Mouse (Mus musculus) ES-E14 (cell line): ENCODE measurements around the gene Hils1. TPM values are rescaled to one million over a fixed set of nuclear protein-coding genes. Genes with fewer than 3 reads are reported as not detected.

Experiments
- DNase-seq: peaks from one replicate; pipeline ENCODE4 v3.0.0-alpha.2; 2013; ENCODE audit warnings: low read depth, low spot score
- H3K27ac ChIP-seq: 2 replicates; pipeline ENCODE4 v1.5.1; 2012; ENCODE audit warnings: low read depth, mild to moderate bottlenecking, low read length, moderate library complexity, mixed read lengths; ENCODE audit not compliant: poor library complexity, insufficient read depth, severe bottlenecking
- H3K36me3 ChIP-seq: 2 replicates; pipeline ENCODE4 v1.6.1; 2012; ENCODE audit warnings: mild to moderate bottlenecking, low read length, moderate library complexity, mixed read lengths; ENCODE audit not compliant: control insufficient read depth, poor library complexity, insufficient read depth, severe bottlenecking
- H3K4me1 ChIP-seq, 2 experiments: fragments of 150-350 bp in 1 of 2; sonication (generic) in 1 of 2; 2 replicates each; pipeline ENCODE4 v1.6.1; 2012; ENCODE audit warnings: low read length in 2 of 2, mild to moderate bottlenecking in 1 of 2, mixed read lengths in 1 of 2; ENCODE audit not compliant: control insufficient read depth in 2 of 2, insufficient read depth in 2 of 2, poor library complexity in 1 of 2
- H3K4me3 ChIP-seq, 2 experiments: fragments of 150-350 bp in 1 of 2; sonication (generic) in 1 of 2; 2 replicates each; pipeline ENCODE4 v1.5.1; 2012; ENCODE audit warnings: low read length in 2 of 2, low read depth in 1 of 2, mild to moderate bottlenecking in 1 of 2, mixed read lengths in 1 of 2; ENCODE audit not compliant: insufficient read depth in 1 of 2, poor library complexity in 1 of 2, severe bottlenecking in 1 of 2
- H3K9ac ChIP-seq: 2 replicates; pipeline ENCODE4 v1.6.1; 2012; ENCODE audit warnings: low read depth, mild to moderate bottlenecking, low read length, mixed read lengths; ENCODE audit not compliant: poor library complexity, insufficient read depth, severe bottlenecking
- H3K9me3 ChIP-seq: fragments of 150-350 bp; sonication (generic); 2 replicates; pipeline ENCODE4 v1.6.1; 2012; ENCODE audit warnings: low read depth, mild to moderate bottlenecking, low read length; ENCODE audit not compliant: control insufficient read depth, insufficient read depth
- CHD2 ChIP-seq: IDR thresholded peaks from 2 replicates; pipeline ENCODE4 v1.6.1; 2014; ENCODE audit warnings: mild to moderate bottlenecking, low read depth, low read length, inconsistent platforms
- HCFC1 ChIP-seq: IDR thresholded peaks from 2 replicates; pipeline ENCODE4 v1.6.1; 2012; ENCODE audit warnings: low read length, inconsistent platforms, borderline replicate concordance; ENCODE audit not compliant: insufficient read depth
- MAFK ChIP-seq: IDR thresholded peaks from 2 replicates; pipeline ENCODE4 v1.6.1; 2014; ENCODE audit warnings: mild to moderate bottlenecking, low read depth, low read length, inconsistent platforms; ENCODE audit not compliant: insufficient read depth
- ZC3H11A ChIP-seq: IDR thresholded peaks from 2 replicates; pipeline ENCODE4 v1.6.1; 2012; ENCODE audit warnings: low read depth, mild to moderate bottlenecking, inconsistent platforms, low read length, borderline replicate concordance
- ZNF384 ChIP-seq: IDR thresholded peaks from 2 replicates; pipeline ENCODE4 v1.6.1; 2012; ENCODE audit warnings: low read depth, low read length, inconsistent platforms
- in situ Hi-C, 2 experiments: fragments of 600-800 bp; cut with MboI; formaldehyde crosslinking; loops; one replicate each; pipeline ENCODE4 v1.15.1; 2025; ENCODE audit warnings: low sequenced_read_pairs in 2 of 2, inconsistent platforms in 1 of 2; ENCODE audit not compliant: unreplicated experiment in 2 of 2
- total RNA-seq: library from RNA; depleted of rRNA; stranded (reverse); fragments of 300-350 nt; gene quantifications from 2 replicates; pipeline ENCODE4 v1.2.3, GENCODE M21; 2012

Gene Hils1
- total RNA-seq, 1 experiment: not detected

GRCm38 (mm10) chr11:94987341-94987740, 19.9 kb downstream of the Hils1 start:
- no peak for TF ChIP-seq ZC3H11A
- TF ChIP-seq ZNF384: no peak
- no peak for TF ChIP-seq HCFC1
- no peak for TF ChIP-seq MAFK
- no peak for DNase-seq
- no peak overlapping the region for H3K9ac ChIP-seq
- H3K4me1 ChIP-seq: peaks cover 3 to 29% of the 10 kb centered on the region in 2 experiments; a peak in 3 of 4 replicates
- in situ Hi-C loops: no loop called here
- H3K9me3 ChIP-seq: no peaks in the 10 kb centered on the region
- H3K27ac ChIP-seq: peak overlapping the region; percentile 23; the same call in 1 of the 2 replicates
- no peak overlapping the region for H3K4me3 ChIP-seq
- H3K36me3 ChIP-seq: no peaks in the 10 kb centered on the region; the same call in 1 of the 2 replicates

GRCm38 (mm10) chr11:94987851-94988250, 20.5 kb downstream of the Hils1 start:
- no peak for DNase-seq
- 0 out of 4 replicates have a peak overlapping the region, but pooled peaks of 1 of the 2 experiments have one; percentile 20 for H3K4me3 ChIP-seq
- in situ Hi-C loops: no loop called here
- TF ChIP-seq ZC3H11A (no peak), MAFK (no peak), CHD2 (no peak), ZNF384 (no peak), HCFC1 (no peak)
- H3K9ac ChIP-seq: no peak overlapping the region
- no peaks in the 10 kb centered on the region for H3K9me3 ChIP-seq
- H3K27ac ChIP-seq: peak overlapping the region; percentile 23; the same call in 1 of the 2 replicates
- no peaks in the 10 kb centered on the region; the same call in 1 of the 2 replicates for H3K36me3 ChIP-seq
- H3K4me1 ChIP-seq: peaks cover 3 to 31% of the 10 kb centered on the region in 2 experiments; a peak in 3 of 4 replicates

GRCm38 (mm10) chr11:94988780-94989561, 21.6 kb downstream of the Hils1 start:
- in situ Hi-C loops: no loop called here
- Histone ChIP-seq H3K4me3 (peak overlapping the region; percentile 75 to 88), H3K27ac (peak overlapping the region; percentile 82), H3K4me1 (peaks cover 3 to 39% of the 10 kb centered on the region in 2 experiments; a peak in 3 of 4 replicates), H3K9ac (peak overlapping the region; percentile 84), H3K36me3 (no peaks in the 10 kb centered on the region; the same call in 1 of the 2 replicates), H3K9me3 (no peaks in the 10 kb centered on the region)
- no peak for TF ChIP-seq CHD2
- TF ChIP-seq ZNF384: no peak
- TF ChIP-seq MAFK: no peak
- no peak for TF ChIP-seq HCFC1
- no peak for TF ChIP-seq ZC3H11A
- no peak for DNase-seq

- Histone ChIP-seq H3K4me1 (peaks cover 3 to 39% of the 10 kb centered on the region in 2 experiments; a peak in 3 of 4 replicates), H3K4me3 (peak overlapping the region; percentile 75 to 88)
- TF ChIP-seq ZC3H11A: no peak
- 0 out of 2 replicates have a peak, but pooled peaks have one; percentile 32 for TF ChIP-seq HCFC1
Observed at GRCm38 (mm10) chr11:94989562-94990017, 22.2 kb downstream of the Hils1 start.

More at GRCm38 (mm10) chr11:94989562-94990017, 22.2 kb downstream of the Hils1 start:
- no peaks in the 10 kb centered on the region for H3K9me3 ChIP-seq
- peak; percentile 75 for DNase-seq
- peak overlapping the region; percentile 82 for H3K27ac ChIP-seq
- no peaks in the 10 kb centered on the region; the same call in 1 of the 2 replicates for H3K36me3 ChIP-seq
- in situ Hi-C loops: no loop called here
- H3K9ac ChIP-seq: peak overlapping the region; percentile 84
